Mouse (Mus musculus): ENCODE measurements at regions not wholly inside any gene's neighbourhood (a gene's known extent, or its start where the extent isn't known, plus 50 kb on each side); places are given as distances from the start of the nearest gene placed in this dataset.

DNA sequence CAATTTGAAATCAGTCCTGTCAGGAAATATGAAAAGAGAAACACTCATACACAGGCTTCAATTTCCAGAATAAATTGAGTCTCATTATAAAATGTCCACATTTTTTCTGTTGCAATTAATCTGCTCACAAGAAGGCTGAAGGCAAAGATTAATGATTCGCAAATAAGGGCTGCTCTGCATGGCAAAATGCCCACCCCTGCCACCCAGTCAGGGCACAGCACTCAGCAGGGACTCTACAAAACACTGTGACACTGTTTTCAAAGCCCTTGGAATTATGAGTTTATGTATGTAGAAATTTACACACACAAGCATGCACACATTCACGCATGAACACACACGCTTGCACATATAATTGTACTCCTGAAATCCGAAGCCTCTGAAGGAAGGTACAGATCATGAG, 50.0 kb upstream of the Rhoj start:
- DNase-seq = peak in 1 of 2 experiments; percentile 6

All from kidney, adult 8-10 months (tissue).